Mouse (Mus musculus) spleen, adult 2 months (tissue): ENCODE measurements around the gene Nsmce1. TPM values are rescaled to one million over a fixed set of nuclear protein-coding genes. Genes with fewer than 3 reads are reported as not detected.

Experiments used
- DNase-seq, 2 experiments: peaks; one replicate each; pipeline versions ENCODE4 v3.0.0 to v3.0.0-alpha.2; 2012 to 2021; ENCODE audit warnings: low spot score in 2 of 2, low read depth in 1 of 2
- H3K27ac ChIP-seq: fragments of 200-500 bp; 2 replicates; pipeline ENCODE4 v1.5.1; 2012; ENCODE audit warnings: low read length, inconsistent platforms; ENCODE audit not compliant: insufficient read depth
- H3K27me3 ChIP-seq: fragments of 200-500 bp; 2 replicates; pipeline ENCODE4 v1.6.1; 2012; ENCODE audit warnings: mild to moderate bottlenecking, moderate library complexity, low read length, inconsistent platforms; ENCODE audit not compliant: control insufficient read depth, insufficient read depth
- H3K36me3 ChIP-seq: fragments of 200-500 bp; 2 replicates; pipeline ENCODE4 v1.6.1; 2012; ENCODE audit warnings: mild to moderate bottlenecking, low read length, inconsistent platforms; ENCODE audit not compliant: control insufficient read depth, insufficient read depth
- H3K4me1 ChIP-seq: fragments of 200-500 bp; 2 replicates; pipeline ENCODE4 v1.6.1; 2011; ENCODE audit warnings: inconsistent platforms; ENCODE audit not compliant: control insufficient read depth, insufficient read depth, insufficient read length
- H3K4me3 ChIP-seq: fragments of 200-500 bp; 2 replicates; pipeline ENCODE4 v1.5.1; 2011; ENCODE audit warnings: mild to moderate bottlenecking, inconsistent platforms; ENCODE audit not compliant: insufficient read depth, insufficient read length; ENCODE audit errors: extremely low read depth
- CTCF ChIP-seq: fragments of 200-500 bp; IDR thresholded peaks from 2 replicates; pipeline ENCODE4 v1.5.1; 2011; ENCODE audit warnings: mild to moderate bottlenecking, inconsistent platforms; ENCODE audit not compliant: insufficient read depth, insufficient read length, insufficient replicate concordance; ENCODE audit errors: extremely low read depth
- POLR2A ChIP-seq: fragments of 200-500 bp; IDR thresholded peaks from 2 replicates; pipeline ENCODE4 v1.6.1; 2011; ENCODE audit warnings: low read depth, low read length, inconsistent platforms
- WGBS: fragments of 180-500 bp; shearing (Covaris S2); methylation state at CpG from one replicate; pipeline ENCODE4 v1.1.7; 2018; 5-methylcytosine and 5-hydroxymethylcytosine counted together
- polyA plus RNA-seq: library from polyadenylated mRNA; depleted of rRNA; stranded (reverse); fragments of >200 nt; gene quantifications from 2 replicates; pipeline ENCODE4 v1.2.3, GENCODE M21; 2012; rRNA removed

The Nsmce1 gene
- polyA plus RNA-seq, 1 experiment = 38.4 TPM

DNA sequence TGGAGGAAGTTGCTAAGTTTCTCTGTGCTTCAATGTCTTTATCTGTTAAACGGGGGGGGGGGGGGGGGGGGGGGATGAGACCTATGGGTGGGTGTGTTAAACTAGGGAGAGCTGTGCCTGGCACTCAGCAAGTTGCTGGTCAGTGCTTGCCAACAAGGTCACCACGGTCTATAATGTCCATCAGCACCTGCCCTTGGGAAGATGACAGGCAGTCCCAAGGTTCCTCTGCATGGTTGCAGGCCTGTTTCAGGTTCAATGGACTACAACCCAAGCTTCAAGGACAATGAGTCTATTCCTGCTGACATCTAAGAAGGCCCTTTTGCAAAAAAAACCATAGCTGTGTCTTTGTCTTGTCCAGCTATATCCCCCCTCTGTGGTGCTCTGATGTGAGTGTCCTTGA is 69.5 kb downstream of the Nsmce1 start:
- WGBS = 50% methylated on average over 2 of the region's 2 CpGs
- peaks cover 7% of the 10 kb centered on the region; the same call in 1 of the 2 replicates for H3K4me1 ChIP-seq
- TF ChIP-seq CTCF (no peak), POLR2A (no peak)
- no peak overlapping the region for H3K4me3 ChIP-seq
- no peak for DNase-seq
- H3K27me3 ChIP-seq = no peaks in the 10 kb centered on the region
- H3K36me3 ChIP-seq = no peaks in the 10 kb centered on the region
- H3K27ac ChIP-seq = no peak overlapping the region

- Histone ChIP-seq H3K4me3 (no peak overlapping the region), H3K27ac (no peak overlapping the region), H3K27me3 (no peaks in the 10 kb centered on the region), H3K36me3 (no peaks in the 10 kb centered on the region), H3K4me1 (peaks cover 7% of the 10 kb centered on the region; the same call in 1 of the 2 replicates)
- TF ChIP-seq CTCF (peak; percentile 83; the same call in 1 of the 2 replicates), POLR2A (no peak)
- WGBS = 74% methylated on average over 2 of the region's 2 CpGs
- peak; percentile 45 to 70 for DNase-seq
Measured at GRCm38 (mm10) chr7:125420190-125420589, 71.2 kb downstream of the Nsmce1 start.

DNA sequence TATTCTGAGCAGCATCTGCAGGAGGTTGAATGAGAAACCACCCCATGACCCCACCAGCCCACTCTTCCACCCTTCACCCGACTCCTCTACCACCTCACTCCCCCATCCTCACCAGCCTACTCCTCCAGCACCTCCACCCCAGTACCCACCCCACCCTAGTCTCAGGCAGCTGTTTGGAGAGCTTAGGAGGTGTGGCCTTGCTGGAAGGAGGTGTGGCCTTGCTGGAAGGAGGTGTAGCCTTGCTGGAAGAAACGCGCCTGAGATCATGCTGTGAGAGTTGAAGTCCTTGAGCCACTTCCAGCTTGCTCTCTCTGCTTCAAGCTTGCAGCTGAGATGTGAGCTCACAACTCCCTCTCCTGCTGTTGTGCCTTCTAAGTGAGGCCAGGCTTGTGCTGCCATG is 73.0 kb downstream of the Nsmce1 start:
- 57% methylated on average over 3 of the region's 3 CpGs for WGBS
- H3K4me1 ChIP-seq = peaks cover 7% of the 10 kb centered on the region; the same call in 1 of the 2 replicates
- H3K36me3 ChIP-seq = no peaks in the 10 kb centered on the region
- H3K4me3 ChIP-seq = no peak overlapping the region
- DNase-seq = no peak
- TF ChIP-seq POLR2A = no peak
- TF ChIP-seq CTCF = no peak
- no peak overlapping the region for H3K27ac ChIP-seq
- H3K27me3 ChIP-seq = no peaks in the 10 kb centered on the region

Other genes with a start within 250 kb of the Nsmce1 start
- 3.8 and 3.9 TPM in 2 replicates for gene Kdm8, start 46.9 kb downstream of the Nsmce1 start, polyA plus RNA-seq
- gene Il4ra, start 60.5 kb upstream of the Nsmce1 start, polyA plus RNA-seq = 83.4 and 91.5 TPM in 2 replicates
- 138 and 180 TPM in 2 replicates for gene Il21r, start 111.8 kb upstream of the Nsmce1 start, polyA plus RNA-seq
- gene Gtf3c1, start 216.2 kb upstream of the Nsmce1 start, polyA plus RNA-seq = 25.8 and 34.7 TPM in 2 replicates
- gene D430042O09Rik, start 216.3 kb upstream of the Nsmce1 start, polyA plus RNA-seq = 7.0 and 7.3 TPM in 2 replicates